Mouse (Mus musculus) hindbrain, embryonic 14.5 days (tissue): ENCODE measurements around the gene Slc50a1. TPM values are rescaled to one million over a fixed set of nuclear protein-coding genes. Genes with fewer than 3 reads are reported as not detected.

Experiments used
- ATAC-seq: fragments of 200-750 bp; cut with Nextera tagmentation; 2 replicates; pipeline ENCODE4 v1.8.0; 2017; ENCODE audit warnings: moderate number of reproducible peaks, mild to moderate bottlenecking, moderate TSS enrichment, moderate library complexity; ENCODE audit not compliant: low FRiP score
- DNase-seq: peaks from one replicate; pipeline ENCODE4 v3.0.0-alpha.2; 2015; ENCODE audit warnings: low spot score
- H3K27ac ChIP-seq: fragments of 300-500 bp; sonication (generic); 2 replicates; pipeline ENCODE4 v1.5.1; 2014; ENCODE audit warnings: mild to moderate bottlenecking, moderate library complexity
- H3K27me3 ChIP-seq: fragments of 300-500 bp; sonication (generic); 2 replicates; pipeline ENCODE4 v1.6.1; 2014; ENCODE audit warnings: mild to moderate bottlenecking, low read length, mixed read lengths; ENCODE audit not compliant: control insufficient read depth, insufficient read depth
- H3K36me3 ChIP-seq: fragments of 300-500 bp; sonication (generic); replicated peaks from 2 replicates; pipeline ENCODE4 v1.6.1; 2014; ENCODE audit not compliant: control insufficient read depth, insufficient read depth
- H3K4me1 ChIP-seq: fragments of 300-500 bp; sonication (generic); replicated peaks from 2 replicates; pipeline ENCODE4 v1.6.1; 2014; ENCODE audit warnings: antibody characterized with exemption, low read length, mixed read lengths; ENCODE audit not compliant: control insufficient read depth, insufficient read depth
- H3K4me2 ChIP-seq: fragments of 300-500 bp; sonication (generic); replicated peaks from 2 replicates; pipeline ENCODE4 v1.6.1; 2014; ENCODE audit warnings: mild to moderate bottlenecking, moderate library complexity
- H3K4me3 ChIP-seq: fragments of 300-500 bp; sonication (generic); replicated peaks from 2 replicates; pipeline ENCODE4 v1.5.1; 2014; ENCODE audit warnings: mild to moderate bottlenecking, low read length
- H3K9ac ChIP-seq: fragments of 300-500 bp; sonication (generic); 2 replicates; pipeline ENCODE4 v1.6.1; 2014
- H3K9me3 ChIP-seq: fragments of 300-500 bp; sonication (generic); 2 replicates; pipeline ENCODE4 v1.6.1; 2016; ENCODE audit warnings: low read length; ENCODE audit not compliant: control insufficient read depth
- WGBS: fragments of 180-500 bp; shearing (Covaris S2); extraction: QIAGEN DNeasy Blood & Tissue Kit; methylation state at CpG from one replicate; pipeline ENCODE4 v1.1.7; 2014; 5-methylcytosine and 5-hydroxymethylcytosine counted together
- polyA plus RNA-seq: library from polyadenylated mRNA; unstranded; fragments of >200 nt; fragmentation: Nextera tagmentation; extraction: Ambion mirVana; gene quantifications from 2 replicates; pipeline ENCODE4 v1.2.1, GENCODE M21; 2014

Slc50a1 gene
- polyA plus RNA-seq, 1 experiment from 2014 or later = 38.8 TPM

GRCm38 (mm10) chr3:89259076-89259475 is 11.3 kb downstream of the Slc50a1 start, which contains the start of gene Dpm3:
Gene Dpm3 (plus strand): TSS chr3:89259358.
- DNase-seq (no peak), ATAC-seq (no peak)
- WGBS = 54% methylated on average over 7 of the region's 7 CpGs
- no peaks in the 10 kb centered on the region for H3K36me3 ChIP-seq
- H3K27ac ChIP-seq = no peak within 1 kb of the TSS
- no peaks in the 10 kb centered on the region for H3K27me3 ChIP-seq
- no peak within 1 kb of the TSS for H3K9ac ChIP-seq
- no peaks in the 10 kb centered on the region for H3K9me3 ChIP-seq
- no peak within 1 kb of the TSS for H3K4me3 ChIP-seq
- H3K4me1 ChIP-seq = no peaks in the 10 kb centered on the region
- H3K4me2 ChIP-seq = no peak within 1 kb of the TSS

- ATAC-seq (no peak), DNase-seq (no peak)
- H3K4me1 ChIP-seq = 0 out of 2 replicates have a peak, but pooled peaks cover 5% of the 10 kb centered on the region
- H3K27me3 ChIP-seq = no peaks in the 10 kb centered on the region
- H3K9me3 ChIP-seq = no peaks in the 10 kb centered on the region
- no peak overlapping the region for H3K9ac ChIP-seq
- no peak overlapping the region for H3K4me2 ChIP-seq
- no peaks in the 10 kb centered on the region for H3K36me3 ChIP-seq
- WGBS = 82% methylated on average over 5 of the region's 5 CpGs
- no peak overlapping the region for H3K27ac ChIP-seq
- no peak overlapping the region for H3K4me3 ChIP-seq
Observed at GRCm38 (mm10) chr3:89256177-89256576, 14.2 kb downstream of the Slc50a1 start.

- no peak overlapping the region for H3K27ac ChIP-seq
- H3K9me3 ChIP-seq = no peaks in the 10 kb centered on the region
- H3K36me3 ChIP-seq = no peaks in the 10 kb centered on the region
- no peaks in the 10 kb centered on the region for H3K27me3 ChIP-seq
- ATAC-seq = no peak
- H3K4me1 ChIP-seq = 0 out of 2 replicates have a peak, but pooled peaks cover 6% of the 10 kb centered on the region
- H3K4me3 ChIP-seq = no peak overlapping the region
- DNase-seq = no peak
- H3K9ac ChIP-seq = no peak overlapping the region
- H3K4me2 ChIP-seq = no peak overlapping the region
- 92% methylated on average over 5 of the region's 5 CpGs for WGBS
Observed at GRCm38 (mm10) chr3:89254994-89255393, 15.4 kb downstream of the Slc50a1 start.

- H3K4me1 ChIP-seq = peaks cover 16% of the 10 kb centered on the region
- no peak overlapping the region for H3K9ac ChIP-seq
- peaks cover 12% of the 10 kb centered on the region; the same call in 1 of the 2 replicates for H3K36me3 ChIP-seq
- H3K27me3 ChIP-seq = no peaks in the 10 kb centered on the region
- peak overlapping the region; percentile 26 for H3K4me2 ChIP-seq
- ATAC-seq (no peak), DNase-seq (no peak)
- H3K4me3 ChIP-seq = no peak overlapping the region
- no peaks in the 10 kb centered on the region for H3K9me3 ChIP-seq
- H3K27ac ChIP-seq = no peak overlapping the region
- 8% methylated on average over 17 of the region's 17 CpGs for WGBS
Observed at GRCm38 (mm10) chr3:89251365-89251895, 18.9 kb downstream of the Slc50a1 start.

GRCm38 (mm10) chr3:89250435-89251040 is 19.8 kb downstream of the Slc50a1 start:
- Histone ChIP-seq H3K9me3 (no peaks in the 10 kb centered on the region), H3K36me3 (peaks cover 12% of the 10 kb centered on the region; the same call in 1 of the 2 replicates), H3K4me1 (peaks cover 16% of the 10 kb centered on the region), H3K27me3 (no peaks in the 10 kb centered on the region), H3K27ac (no peak overlapping the region), H3K4me2 (no peak overlapping the region), H3K9ac (no peak overlapping the region), H3K4me3 (no peak overlapping the region)
- ATAC-seq (no peak), DNase-seq (no peak)
- WGBS = 21% methylated on average over 7 of the region's 7 CpGs

GRCm38 (mm10) chr3:89247466-89247865 is 22.9 kb downstream of the Slc50a1 start:
- H3K9ac ChIP-seq = peak overlapping the region; percentile 67
- no peaks in the 10 kb centered on the region for H3K9me3 ChIP-seq
- DNase-seq = no peak
- H3K27me3 ChIP-seq = no peaks in the 10 kb centered on the region
- ATAC-seq = no peak
- WGBS = 92% methylated on average over 4 of the region's 4 CpGs
- peaks cover 16% of the 10 kb centered on the region; the same call in 1 of the 2 replicates for H3K36me3 ChIP-seq
- peaks cover 29% of the 10 kb centered on the region for H3K4me1 ChIP-seq
- 0 out of 2 replicates have a peak overlapping the region, but pooled peaks have one; percentile 62 for H3K4me3 ChIP-seq
- H3K4me2 ChIP-seq = peak overlapping the region; percentile 79
- no peak overlapping the region for H3K27ac ChIP-seq

GRCm38 (mm10) chr3:89246261-89247100 is 23.9 kb downstream of the Slc50a1 start, which contains the start of gene Trim46:
Gene Trim46 (minus strand): TSS chr3:89246309.
- WGBS = under 1% methylated on average over 42 of the region's 42 CpGs
- ATAC-seq (peak; percentile 68), DNase-seq (peak; percentile 91)
- peak within 1 kb of the TSS; percentile 62 for H3K4me3 ChIP-seq
- H3K9me3 ChIP-seq = no peaks in the 10 kb centered on the region
- peaks cover 27% of the 10 kb centered on the region for H3K4me1 ChIP-seq
- H3K36me3 ChIP-seq = peaks cover 26% of the 10 kb centered on the region
- peak within 1 kb of the TSS; percentile 67 for H3K9ac ChIP-seq
- peak within 1 kb of the TSS; percentile 94 for H3K27ac ChIP-seq
- peak within 1 kb of the TSS; percentile 79 for H3K4me2 ChIP-seq
- H3K27me3 ChIP-seq = no peaks in the 10 kb centered on the region

GRCm38 (mm10) chr3:89245688-89246171 is 24.6 kb downstream of the Slc50a1 start, which contains the start of gene Krtcap2:
Gene Krtcap2 (plus strand): TSS chr3:89245966.
- 3% methylated on average over 20 of the region's 20 CpGs for WGBS
- ATAC-seq (peak; percentile 67), DNase-seq (peak; percentile 84)
- H3K27ac ChIP-seq = peak within 1 kb of the TSS; percentile 94
- H3K4me1 ChIP-seq = peaks cover 23% of the 10 kb centered on the region
- peak within 1 kb of the TSS; percentile 62 for H3K4me3 ChIP-seq
- no peaks in the 10 kb centered on the region for H3K9me3 ChIP-seq
- H3K36me3 ChIP-seq = peaks cover 34% of the 10 kb centered on the region
- no peaks in the 10 kb centered on the region for H3K27me3 ChIP-seq
- peak within 1 kb of the TSS; percentile 79 for H3K4me2 ChIP-seq
- H3K9ac ChIP-seq = peak within 1 kb of the TSS; percentile 67
